Comparison of ENCODE assay signal across 27 mouse cellular contexts in the genomic region with DNA sequence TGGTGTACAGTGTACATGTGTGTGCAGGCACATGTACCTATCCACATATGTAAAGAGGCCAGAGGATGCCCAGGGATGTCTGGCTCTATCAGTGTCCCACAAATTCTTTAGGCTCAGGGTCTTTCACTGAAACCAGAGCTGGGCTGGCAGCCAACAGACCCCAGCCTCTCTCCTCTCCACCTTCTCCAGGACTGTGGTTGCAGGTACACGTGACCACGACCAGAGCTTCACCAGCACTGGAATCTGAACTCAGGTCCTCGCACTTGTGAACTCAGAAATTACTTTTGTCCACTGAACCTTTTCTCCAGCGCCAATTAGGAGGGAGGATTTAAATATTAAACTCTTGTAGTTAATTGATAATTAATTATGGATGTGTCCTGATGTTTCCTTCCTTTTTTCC.
A peak's percentile ranks its signal among the peaks of the same experiment; 100 is the strongest.
DNase-seq lines count a peak whose midpoint lies in the region; ATAC-seq lines count a peak whose summit lies in the region.
"Had no signal": no experiment of that assay in that cellular context is flagged by ENCODE, and none has a peak within 500 bp of the region (broad histone marks: within the 10 kb centered on the region; RNA-seq: fewer than 3 reads in every experiment).

No protein-coding gene starts in this region.

- no peaks in the 10 kb centered on the region for H3K27me3 ChIP-seq in kidney, embryonic 15.5 days
- H3K27me3 ChIP-seq: CH12.LX; embryonic facial prominence, embryonic 12.5 days; embryonic facial prominence, embryonic 15.5 days; hindbrain, embryonic 12.5 days; Patski had no signal

- H3K27ac ChIP-seq in kidney, embryonic 15.5 days = no peak overlapping the region
- H3K27ac ChIP-seq: embryonic facial prominence, embryonic 12.5 days; embryonic facial prominence, embryonic 15.5 days; heart, adult 2 months; hindbrain, embryonic 12.5 days had no signal

- H3K36me3 ChIP-seq in kidney, embryonic 15.5 days = no peaks in the 10 kb centered on the region
- H3K36me3 ChIP-seq: embryonic facial prominence, embryonic 12.5 days; embryonic facial prominence, embryonic 15.5 days; G1E; hindbrain, embryonic 12.5 days had no signal

- ATAC-seq in kidney, embryonic 15.5 days (replicated peaks; ENCODE audit: low FRiP score) = no peak
- ATAC-seq: forebrain, embryonic 14.5 days; forebrain, postnatal 0 days; hindbrain, embryonic 16.5 days; Patski had no signal

- 71% methylated on average over 4 of the region's 4 CpGs for WGBS in kidney, embryonic 15.5 days

- no peak overlapping the region for H3K9ac ChIP-seq in kidney, embryonic 15.5 days
- H3K9ac ChIP-seq: embryonic facial prominence, embryonic 12.5 days; embryonic facial prominence, embryonic 15.5 days; forebrain, postnatal 0 days; hindbrain, embryonic 12.5 days had no signal

- no peaks in the 10 kb centered on the region for H3K9me3 ChIP-seq in kidney, embryonic 15.5 days (replicated peaks)
- H3K9me3 ChIP-seq: embryonic facial prominence, embryonic 12.5 days; embryonic facial prominence, embryonic 15.5 days; G1E; hindbrain, embryonic 12.5 days had no signal

- H3K4me1 ChIP-seq in kidney, embryonic 15.5 days = no peaks in the 10 kb centered on the region
- H3K4me1 ChIP-seq: embryonic facial prominence, embryonic 12.5 days; embryonic facial prominence, embryonic 15.5 days; hindbrain, embryonic 12.5 days had no signal

- no peak overlapping the region for H3K4me2 ChIP-seq in kidney, embryonic 15.5 days
- H3K4me2 ChIP-seq: embryonic facial prominence, embryonic 12.5 days; embryonic facial prominence, embryonic 15.5 days; heart, embryonic 11.5 days; hindbrain, embryonic 12.5 days had no signal

- peak; percentile 71 for DNase-seq in kidney, adult 11 months
- peak; percentile 70 to 77 for DNase-seq in kidney, adult 8-10 months
- no peak for DNase-seq in kidney, postnatal 10 days
- peak; percentile 13 for DNase-seq in urinary bladder, adult 2 months (ENCODE audit: low spot score)
- no peak for DNase-seq in urinary bladder, postnatal 10 days (ENCODE audit: low spot score)
- peak; percentile 66 to 73 for DNase-seq in kidney, postnatal 36 days
- DNase-seq in layer of hippocampus, postnatal 25 days (ENCODE audit: extremely low spot score in 1 of 2, low spot score in 1 of 2) = no peak
- DNase-seq: adrenal gland, postnatal 10 days; adrenal gland, postnatal 36 days; B cell, adult 2 months; cerebellum, adult 11 months; cerebellum, adult 2 months; cerebellum, adult 9-11 months; cerebellum, postnatal 25 days; forebrain, postnatal 0 days; gastrocnemius, postnatal 25 days; heart, adult 2 months had no signal

- no peak overlapping the region for H3K4me3 ChIP-seq in kidney, embryonic 15.5 days (replicated peaks)
- H3K4me3 ChIP-seq: embryonic facial prominence, embryonic 12.5 days; embryonic facial prominence, embryonic 15.5 days; heart, adult 2 months; hindbrain, embryonic 12.5 days had no signal

Comparison
In these comparisons a context has a peak if more than half of its experiments do, and no peak if none do; other contexts are left out.
1. DNase-seq: peak in kidney, adult 11 months (single experiment), kidney, adult 8-10 months (2 of 2), urinary bladder, adult 2 months (single experiment) and kidney, postnatal 36 days (2 of 2); none in kidney, postnatal 10 days (single experiment), urinary bladder, postnatal 10 days (single experiment) and layer of hippocampus, postnatal 25 days (0 of 2).